Mouse (Mus musculus) lung, adult 2 months (tissue): ENCODE data around the gene Rsf1. TPM values are rescaled to one million over a fixed set of nuclear protein-coding genes. Genes with fewer than 3 reads are reported as not detected.

Experiments
- DNase-seq: peaks from one replicate; pipeline ENCODE4 v3.0.0; 2022
- H3K4me1 ChIP-seq: fragments of 200-500 bp; 2 replicates; pipeline ENCODE4 v1.6.1; 2011; ENCODE audit warnings: low read length; ENCODE audit not compliant: control insufficient read depth, insufficient read depth
- H3K4me3 ChIP-seq: fragments of 200-500 bp; replicated peaks from 2 replicates; pipeline ENCODE3; 2011; ENCODE audit warnings: low read depth, mild to moderate bottlenecking, control low read depth, low read length; ENCODE audit errors: extremely low read depth
- CTCF ChIP-seq: fragments of 200-500 bp; IDR thresholded peaks from 2 replicates; pipeline ENCODE4 v1.5.1; 2011; ENCODE audit warnings: mild to moderate bottlenecking, low read length, control low read depth; ENCODE audit not compliant: insufficient read depth
- POLR2A ChIP-seq: fragments of 200-500 bp; IDR thresholded peaks from 2 replicates; pipeline ENCODE4 v1.6.1; 2011; ENCODE audit warnings: low read depth, mild to moderate bottlenecking, control low read depth, low read length, borderline replicate concordance; ENCODE audit errors: extremely low read depth
- WGBS: fragments of 180-500 bp; shearing (Covaris S2); methylation state at CpG from one replicate; pipeline ENCODE4 v1.1.7; 2018; 5-methylcytosine and 5-hydroxymethylcytosine counted together
- polyA plus RNA-seq: library from polyadenylated mRNA; depleted of rRNA; stranded (reverse); fragments of >200 nt; gene quantifications from 2 replicates; pipeline ENCODE4 v1.2.3, GENCODE M21; 2012; rRNA removed

The Rsf1 gene
- polyA plus RNA-seq = 1.7 and 3.2 TPM in 2 replicates

- WGBS = under 1% methylated on average over 67 of the region's 68 CpGs
- H3K4me3 ChIP-seq = peak within 1 kb of the TSS; percentile 86
- peak; percentile 58 for TF ChIP-seq CTCF
- peak; percentile 96 for TF ChIP-seq POLR2A
- no peaks in the 10 kb centered on the region; the same call in 1 of the 2 replicates for H3K4me1 ChIP-seq
- DNase-seq = peak; percentile 90
Measured at GRCm38 (mm10) chr7:97579067-97579975, at the start of gene Rsf1, which contains the start of gene Aamdc. TSS of gene Rsf1 (plus strand) at chr7:97579889. TSS of gene Aamdc (minus strand) at chr7:97579497.

GRCm38 (mm10) chr7:97535531-97535930 lies 44.2 kb upstream of the Rsf1 start:
- no peak for TF ChIP-seq POLR2A
- no peak for TF ChIP-seq CTCF
- 87% methylated on average over 5 of the region's 5 CpGs for WGBS
- H3K4me3 ChIP-seq = no peak overlapping the region
- no peaks in the 10 kb centered on the region for H3K4me1 ChIP-seq
- DNase-seq = no peak

GRCm38 (mm10) chr7:97536571-97536970 lies 43.1 kb upstream of the Rsf1 start:
- WGBS = 89% methylated on average over 5 of the region's 5 CpGs
- Histone ChIP-seq H3K4me3 (no peak overlapping the region), H3K4me1 (no peaks in the 10 kb centered on the region)
- DNase-seq = no peak
- no peak for TF ChIP-seq POLR2A
- TF ChIP-seq CTCF = no peak

DNA sequence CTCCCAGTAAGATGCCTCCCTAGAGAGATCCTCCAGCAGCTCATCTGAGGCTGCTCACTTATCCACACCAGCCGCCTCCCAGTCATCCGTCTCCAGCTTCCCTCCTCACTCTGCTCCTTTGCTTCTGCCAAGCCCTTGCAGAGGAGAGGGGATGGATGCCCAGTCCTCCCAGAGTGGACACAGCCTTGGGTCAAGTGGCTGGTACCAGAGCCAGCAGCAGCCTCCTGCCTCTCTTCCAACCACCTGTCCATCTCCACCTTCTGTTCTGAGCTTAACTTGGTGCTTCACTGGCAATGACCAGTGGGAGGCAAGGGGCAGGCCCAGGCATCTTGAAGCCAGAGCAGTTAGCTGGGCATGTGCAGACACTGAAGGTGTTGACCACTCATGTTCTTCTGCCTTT lies 33.2 kb upstream of the Rsf1 start:
- Histone ChIP-seq H3K4me1 (no peaks in the 10 kb centered on the region), H3K4me3 (no peak overlapping the region)
- TF ChIP-seq CTCF (no peak), POLR2A (no peak)
- no peak for DNase-seq
- WGBS = 85% methylated on average over 2 of the region's 2 CpGs

- no peak for TF ChIP-seq CTCF
- TF ChIP-seq POLR2A = no peak
- WGBS = 94% methylated on average over 10 of the region's 10 CpGs
- Histone ChIP-seq H3K4me3 (no peak overlapping the region), H3K4me1 (no peaks in the 10 kb centered on the region)
- no peak for DNase-seq
Measured at GRCm38 (mm10) chr7:97549301-97549700, 30.4 kb upstream of the Rsf1 start.

- Histone ChIP-seq H3K4me3 (no peak overlapping the region), H3K4me1 (no peaks in the 10 kb centered on the region)
- TF ChIP-seq CTCF (no peak), POLR2A (no peak)
- no peak for DNase-seq
- WGBS = 94% methylated on average over 9 of the region's 9 CpGs
Measured at GRCm38 (mm10) chr7:97550673-97551072, 29.0 kb upstream of the Rsf1 start.

GRCm38 (mm10) chr7:97563576-97563975 lies 16.1 kb upstream of the Rsf1 start:
- Histone ChIP-seq H3K4me3 (no peak overlapping the region), H3K4me1 (no peaks in the 10 kb centered on the region)
- no peak for DNase-seq
- no peak for TF ChIP-seq CTCF
- TF ChIP-seq POLR2A = no peak
- WGBS = 83% methylated on average over 2 of the region's 2 CpGs

DNA sequence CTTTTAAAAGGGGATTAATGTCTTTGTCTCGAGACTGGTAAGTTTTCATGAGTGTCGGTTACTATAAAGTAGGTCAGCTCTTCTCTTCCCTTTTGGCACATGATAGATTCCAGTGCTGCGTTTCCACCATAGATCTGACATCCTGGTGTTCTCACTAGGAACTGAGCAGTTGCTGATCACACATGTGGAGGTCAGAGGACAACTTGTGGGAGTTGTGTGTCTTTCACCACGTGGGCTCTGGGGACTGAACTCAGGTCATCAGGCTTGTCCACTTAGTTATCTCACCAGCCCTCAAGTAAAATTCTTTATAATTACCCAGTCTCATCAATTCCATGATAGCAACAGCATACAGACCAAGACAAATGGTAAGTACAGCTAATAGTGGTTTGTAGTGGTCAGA lies 10.3 kb upstream of the Rsf1 start:
- no peaks in the 10 kb centered on the region for H3K4me1 ChIP-seq
- no peak for TF ChIP-seq CTCF
- no peak for TF ChIP-seq POLR2A
- DNase-seq = no peak
- WGBS = 72% methylated on average over 4 of the region's 4 CpGs
- no peak overlapping the region for H3K4me3 ChIP-seq

- DNase-seq = no peak
- Histone ChIP-seq H3K4me1 (no peaks in the 10 kb centered on the region), H3K4me3 (no peak overlapping the region)
- 89% methylated on average over 1 of the region's 1 CpGs for WGBS
- TF ChIP-seq POLR2A (no peak), CTCF (peak; percentile 45; the same call in 1 of the 2 replicates)
Measured at GRCm38 (mm10) chr7:97570389-97570788, 9.3 kb upstream of the Rsf1 start.
